ENCODE assay signal across 24 mouse cellular contexts in genomic region chr1:75589983-75590382, GRCm38 (mm10). TPM values are rescaled to one million over a fixed set of nuclear protein-coding genes. Genes with fewer than 3 reads are reported as not detected.
DNase-seq lines count a peak whose midpoint lies in the region; TF ChIP-seq lines count a peak whose summit lies in the region.
"Had no signal": no experiment of that assay in that cellular context is flagged by ENCODE, and none has a peak within 500 bp of the region (broad histone marks: within the 10 kb centered on the region; RNA-seq: fewer than 3 reads in every experiment).

No protein-coding gene starts in this region.

- H3K27ac ChIP-seq in heart, embryonic 10.5 days = 0 out of 2 replicates have a peak overlapping the region, but pooled peaks have one; percentile 69
- no peak overlapping the region for H3K27ac ChIP-seq in heart, adult 2 months
- H3K27ac ChIP-seq: embryonic facial prominence, embryonic 10.5 days; forebrain, embryonic 12.5 days; forebrain, embryonic 15.5 days; hindbrain, embryonic 12.5 days; hindbrain, embryonic 15.5 days had no signal

- TF ChIP-seq POLR2A in heart, adult 2 months (IDR thresholded peaks at IDR 0.05; ENCODE audit: insufficient read depth, low read depth, low read length) = no peak

- intact Hi-C loops in heart, adult 2 months (cut with DNase I) = no loop called here

- H3K9ac ChIP-seq in heart, adult 2 months (ENCODE audit: low read depth, low read length) = no peak overlapping the region
- H3K9ac ChIP-seq: embryonic facial prominence, embryonic 13.5 days; forebrain, embryonic 12.5 days; forebrain, embryonic 15.5 days; heart, embryonic 13.5 days; hindbrain, embryonic 12.5 days; hindbrain, embryonic 15.5 days had no signal

- DNase-seq in cerebellum, adult 18-20 months = peak; percentile 25 to 33
- DNase-seq in cerebellum, adult 11-12 months = no peak
- peak; percentile 38 for DNase-seq in cerebellum, adult 9-11 months
- DNase-seq in cerebellum, postnatal 4 days (ENCODE audit: low spot score in 2 of 2) = no peak
- DNase-seq in heart, embryonic 10.5 days (ENCODE audit: low spot score) = no peak
- no peak for DNase-seq in heart, adult 2 months
- DNase-seq in kidney, postnatal 10 days = no peak
- DNase-seq: adrenal gland, postnatal 10 days; adrenal gland, postnatal 36 days; cerebellum, adult 8-10 months; embryo, embryonic 11 days; gastrocnemius, postnatal 10 days; gastrocnemius, postnatal 36 days; heart, postnatal 14 days; kidney, adult 2 months had no signal

- WGBS in heart, embryonic 10.5 days = 69% methylated on average over 2 of the region's 2 CpGs
- 54% methylated on average over 2 of the region's 2 CpGs for WGBS in heart, adult 2 months

- TF ChIP-seq CTCF in heart, adult 2 months (IDR thresholded peaks at IDR 0.05) = no peak

- H3K36me3 ChIP-seq in heart, embryonic 10.5 days = no peaks in the 10 kb centered on the region
- H3K36me3 ChIP-seq in heart, adult 2 months (ENCODE audit: control insufficient read depth, insufficient read depth, low read length) = no peaks in the 10 kb centered on the region
- H3K36me3 ChIP-seq: embryonic facial prominence, embryonic 10.5 days; embryonic facial prominence, embryonic 13.5 days; forebrain, embryonic 12.5 days; forebrain, embryonic 15.5 days; heart, embryonic 13.5 days; hindbrain, embryonic 12.5 days; hindbrain, embryonic 15.5 days had no signal

- peaks cover 9% of the 10 kb centered on the region; the same call in 1 of the 2 replicates for H3K27me3 ChIP-seq in heart, embryonic 10.5 days (ENCODE audit: insufficient read depth, poor library complexity, severe bottlenecking)
- no peaks in the 10 kb centered on the region for H3K27me3 ChIP-seq in heart, adult 2 months (ENCODE audit: control insufficient read depth, insufficient read depth, low read length)
- H3K27me3 ChIP-seq: embryonic facial prominence, embryonic 13.5 days; forebrain, embryonic 12.5 days; forebrain, embryonic 15.5 days; hindbrain, embryonic 12.5 days; hindbrain, embryonic 15.5 days had no signal

- no peaks in the 10 kb centered on the region for H3K79me2 ChIP-seq in heart, adult 2 months (replicated peaks; ENCODE audit: control insufficient read depth, insufficient read depth, low read length)

- H3K4me1 ChIP-seq in heart, embryonic 10.5 days = peaks cover 34% of the 10 kb centered on the region
- H3K4me1 ChIP-seq in heart, adult 2 months (ENCODE audit: control insufficient read depth, insufficient read depth, low read length) = peaks cover 7% of the 10 kb centered on the region

- H3K9me3 ChIP-seq in heart, embryonic 10.5 days = no peaks in the 10 kb centered on the region
- H3K9me3 ChIP-seq: embryonic facial prominence, embryonic 10.5 days; embryonic facial prominence, embryonic 13.5 days; forebrain, embryonic 12.5 days; forebrain, embryonic 15.5 days; heart, embryonic 13.5 days; hindbrain, embryonic 12.5 days; hindbrain, embryonic 15.5 days had no signal

- no peak for TF ChIP-seq EP300 in heart, adult 2 months (IDR thresholded peaks at IDR 0.05; ENCODE audit: insufficient read depth, low read depth, low read length)

- no peak overlapping the region for H3K4me3 ChIP-seq in heart, embryonic 10.5 days
- no peak overlapping the region for H3K4me3 ChIP-seq in heart, adult 2 months
- H3K4me3 ChIP-seq: embryonic facial prominence, embryonic 10.5 days; embryonic facial prominence, embryonic 13.5 days; erythroblast, embryonic 14.5 days; forebrain, embryonic 12.5 days; forebrain, embryonic 15.5 days; heart, embryonic 13.5 days; hindbrain, embryonic 12.5 days; hindbrain, embryonic 15.5 days had no signal

RNA-seq across cellular contexts. Expression of gene Slc4a3, which starts 43.9 kb away (rescaled TPM):
- polyA plus RNA-seq in heart, embryonic 10.5 days (2016; fragmentation: Nextera tagmentation; extraction: Ambion mirVana) = 20.0 and 29.8 TPM in 2 replicates
- total RNA-seq in heart, adult 2 months (2021) = 100 to 1,000 TPM; 241 to 300 TPM
- 182 and 222 TPM in 2 replicates for polyA plus RNA-seq in heart, adult 2 months (2012; rRNA removed)
- total RNA-seq: granulocyte monocyte progenitor cell, adult 5-6 weeks had no signal
- polyA plus RNA-seq: erythroblast, embryonic 14.5 days had no signal

Comparison
In these comparisons a context has a peak if more than half of its experiments do, and no peak if none do; other contexts are left out.
1. DNase-seq: peak in cerebellum, adult 18-20 months (2 of 2) and cerebellum, adult 9-11 months (single experiment); none in cerebellum, adult 11-12 months (single experiment), cerebellum, postnatal 4 days (0 of 2), heart, embryonic 10.5 days (single experiment), heart, adult 2 months (0 of 2) and kidney, postnatal 10 days (single experiment).